Mouse (Mus musculus): ENCODE measurements at regions not wholly inside any gene's neighbourhood (a gene's known extent, or its start where the extent isn't known, plus 50 kb on each side); places are given as distances from the start of the nearest gene placed in this dataset.
A peak's percentile ranks its signal among the peaks of the same experiment; 100 is the strongest.

DNA sequence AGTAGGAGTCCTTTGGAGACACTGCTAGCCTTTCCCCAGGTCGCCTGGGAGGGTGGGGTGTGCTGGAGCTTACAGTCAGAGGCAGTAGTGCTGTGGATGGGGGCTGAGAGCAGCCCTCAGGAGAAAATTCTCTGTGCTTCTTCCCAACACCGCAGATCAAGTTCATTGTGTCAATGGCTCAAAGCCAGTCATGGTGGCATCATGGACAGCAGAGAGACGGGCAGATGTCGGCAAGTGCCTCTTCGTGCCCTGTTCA, 262.9 kb upstream of the Dynlrb2 start:
- H3K36me3 ChIP-seq (ENCODE audit: control insufficient read depth, insufficient read depth, low read length), result no peaks in the 10 kb centered on the region
- no peak overlapping the region for H3K27ac ChIP-seq (replicated peaks; ENCODE audit: low read depth, low read length)
- no peaks in the 10 kb centered on the region for H3K27me3 ChIP-seq (ENCODE audit: control insufficient read depth, insufficient read depth, low read length)
- DNase-seq, result no peak
- 91% methylated on average over 5 of the region's 5 CpGs for WGBS
- H3K4me3 ChIP-seq (replicated peaks; ENCODE audit: low read depth, low read length), result no peak overlapping the region
- H3K4me1 ChIP-seq (ENCODE audit: control insufficient read depth, insufficient read depth, low read length), result peaks cover 4% of the 10 kb centered on the region; the same call in 1 of the 2 replicates
- no peak overlapping the region for H3K9ac ChIP-seq (replicated peaks; ENCODE audit: low read length)
- ATAC-seq (ENCODE audit: low FRiP score, low TSS enrichment), result no peak
- no peaks in the 10 kb centered on the region for H3K9me3 ChIP-seq (ENCODE audit: control insufficient read depth, low read length)
- no peak overlapping the region for H3K4me2 ChIP-seq (ENCODE audit: low read length)

DNA sequence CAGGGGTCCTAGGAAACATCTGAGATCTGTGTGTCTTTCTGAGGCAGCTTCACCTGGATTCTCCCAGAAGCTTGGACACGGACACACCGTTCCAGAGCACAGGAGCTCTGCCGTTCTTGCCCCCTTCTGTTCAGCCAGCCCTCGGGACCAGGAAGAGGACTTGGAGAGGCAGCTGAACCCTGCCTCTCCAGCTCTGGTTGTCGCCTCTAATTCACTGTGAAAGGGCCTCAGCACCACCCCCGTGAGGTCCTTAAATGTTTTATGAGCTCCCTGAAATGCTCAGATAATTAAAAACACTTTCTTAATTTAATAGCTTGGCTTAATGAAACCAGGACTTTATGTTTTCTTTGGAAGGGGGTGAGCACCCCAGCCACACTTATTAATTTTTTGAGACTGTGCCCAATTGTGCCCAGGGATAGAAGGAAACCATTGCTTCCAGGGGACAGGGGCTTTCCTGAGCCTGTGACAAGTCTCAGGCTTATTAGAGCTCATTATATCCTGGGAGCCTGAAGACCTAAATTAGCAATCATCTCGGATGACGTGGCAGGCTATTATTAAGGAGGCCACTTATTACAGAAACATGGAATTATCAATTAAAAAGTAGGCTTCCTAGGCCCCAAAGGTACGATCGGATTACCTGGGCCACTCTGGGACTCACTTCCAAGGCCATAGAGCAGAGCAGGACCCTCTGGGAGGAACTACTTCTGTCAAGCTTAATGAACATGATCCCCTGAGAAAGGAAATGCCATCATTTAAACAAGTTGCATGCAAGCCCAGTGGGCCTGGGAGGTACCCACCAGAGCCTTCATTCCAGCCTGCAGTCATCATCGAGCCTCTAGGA, 263.4 kb upstream of the Dynlrb2 start:
- DNase-seq (peak; percentile 20), ATAC-seq (ENCODE audit: low FRiP score, low TSS enrichment) (no peak)
- H3K9me3 ChIP-seq (ENCODE audit: control insufficient read depth, low read length), result no peaks in the 10 kb centered on the region
- no peak overlapping the region for H3K4me3 ChIP-seq (replicated peaks; ENCODE audit: low read depth, low read length)
- H3K27ac ChIP-seq (replicated peaks; ENCODE audit: low read depth, low read length), result no peak overlapping the region
- H3K4me1 ChIP-seq (ENCODE audit: control insufficient read depth, insufficient read depth, low read length), result peaks cover 4% of the 10 kb centered on the region; the same call in 1 of the 2 replicates
- WGBS, result 51% methylated on average over 11 of the region's 11 CpGs
- no peaks in the 10 kb centered on the region for H3K27me3 ChIP-seq (ENCODE audit: control insufficient read depth, insufficient read depth, low read length)
- H3K4me2 ChIP-seq (ENCODE audit: low read length), result no peak overlapping the region
- no peaks in the 10 kb centered on the region for H3K36me3 ChIP-seq (ENCODE audit: control insufficient read depth, insufficient read depth, low read length)
- H3K9ac ChIP-seq (replicated peaks; ENCODE audit: low read length), result no peak overlapping the region

DNA sequence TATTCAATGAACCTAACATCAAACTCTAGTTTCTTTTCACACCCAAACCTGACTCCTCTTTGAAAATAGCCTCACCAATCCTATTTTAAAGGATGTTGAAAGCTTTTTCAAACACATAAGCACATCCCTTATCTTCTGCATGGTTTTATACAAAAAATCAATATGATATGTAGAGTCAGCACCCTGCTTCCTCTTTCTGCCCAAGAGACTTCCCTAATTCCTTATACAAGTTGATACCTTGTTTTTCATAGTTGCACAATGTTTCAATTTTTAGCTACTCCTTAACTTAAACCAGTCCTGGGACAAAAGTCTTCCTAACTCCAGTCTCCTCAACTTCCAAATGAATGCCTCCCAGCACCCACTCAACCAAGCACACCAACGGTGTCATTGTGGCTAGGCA, 266.1 kb upstream of the Dynlrb2 start:
- DNase-seq (no peak), ATAC-seq (ENCODE audit: low FRiP score, low TSS enrichment) (no peak)
- peaks cover 4% of the 10 kb centered on the region; the same call in 1 of the 2 replicates for H3K4me1 ChIP-seq (ENCODE audit: control insufficient read depth, insufficient read depth, low read length)
- H3K36me3 ChIP-seq (ENCODE audit: control insufficient read depth, insufficient read depth, low read length), result no peaks in the 10 kb centered on the region
- no peak overlapping the region for H3K4me2 ChIP-seq (ENCODE audit: low read length)
- no peak overlapping the region for H3K4me3 ChIP-seq (replicated peaks; ENCODE audit: low read depth, low read length)
- peaks cover 9% of the 10 kb centered on the region; the same call in 1 of the 2 replicates for H3K27me3 ChIP-seq (ENCODE audit: control insufficient read depth, insufficient read depth, low read length)
- no peak overlapping the region for H3K9ac ChIP-seq (replicated peaks; ENCODE audit: low read length)
- no peaks in the 10 kb centered on the region for H3K9me3 ChIP-seq (ENCODE audit: control insufficient read depth, low read length)
- H3K27ac ChIP-seq (replicated peaks; ENCODE audit: low read depth, low read length), result no peak overlapping the region
- WGBS, result 90% methylated on average over 1 of the region's 1 CpGs

DNA sequence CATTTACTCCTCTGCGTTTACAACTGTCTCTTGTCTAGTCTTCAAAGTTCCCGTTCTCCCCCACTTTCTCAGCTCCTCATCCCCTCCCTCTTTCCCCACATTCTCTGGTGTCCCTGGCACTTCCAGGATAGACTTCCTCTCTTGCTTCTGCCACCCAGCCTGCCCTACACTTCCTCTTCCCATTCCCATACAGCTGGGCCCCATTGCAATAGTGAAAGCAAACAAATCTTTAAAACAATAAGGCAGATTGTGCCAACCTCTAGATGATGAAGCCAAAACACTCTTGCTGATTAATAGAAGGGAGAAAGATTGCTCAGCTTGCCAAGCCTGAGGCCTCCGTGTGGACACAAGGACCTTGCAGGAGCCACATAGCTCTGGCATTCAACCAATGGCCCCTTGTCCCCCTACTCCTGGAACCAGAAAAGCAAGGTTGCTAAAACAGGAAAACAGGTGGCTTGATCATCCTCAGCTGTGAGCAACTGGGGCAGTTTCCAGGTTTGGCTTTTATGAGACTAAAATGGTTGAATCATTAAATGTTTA, 267.1 kb upstream of the Dynlrb2 start:
- Histone ChIP-seq H3K4me1 (ENCODE audit: control insufficient read depth, insufficient read depth, low read length) (no peaks in the 10 kb centered on the region; the same call in 1 of the 2 replicates), H3K36me3 (ENCODE audit: control insufficient read depth, insufficient read depth, low read length) (no peaks in the 10 kb centered on the region), H3K4me3 (replicated peaks; ENCODE audit: low read depth, low read length) (no peak overlapping the region), H3K4me2 (ENCODE audit: low read length) (no peak overlapping the region), H3K9me3 (ENCODE audit: control insufficient read depth, low read length) (no peaks in the 10 kb centered on the region), H3K27me3 (ENCODE audit: control insufficient read depth, insufficient read depth, low read length) (peaks cover 9% of the 10 kb centered on the region; the same call in 1 of the 2 replicates), H3K27ac (replicated peaks; ENCODE audit: low read depth, low read length) (no peak overlapping the region), H3K9ac (replicated peaks; ENCODE audit: low read length) (no peak overlapping the region)
- 88% methylated on average over 3 of the region's 3 CpGs for WGBS
- ATAC-seq (ENCODE audit: low FRiP score, low TSS enrichment) (no peak), DNase-seq (no peak)

DNA sequence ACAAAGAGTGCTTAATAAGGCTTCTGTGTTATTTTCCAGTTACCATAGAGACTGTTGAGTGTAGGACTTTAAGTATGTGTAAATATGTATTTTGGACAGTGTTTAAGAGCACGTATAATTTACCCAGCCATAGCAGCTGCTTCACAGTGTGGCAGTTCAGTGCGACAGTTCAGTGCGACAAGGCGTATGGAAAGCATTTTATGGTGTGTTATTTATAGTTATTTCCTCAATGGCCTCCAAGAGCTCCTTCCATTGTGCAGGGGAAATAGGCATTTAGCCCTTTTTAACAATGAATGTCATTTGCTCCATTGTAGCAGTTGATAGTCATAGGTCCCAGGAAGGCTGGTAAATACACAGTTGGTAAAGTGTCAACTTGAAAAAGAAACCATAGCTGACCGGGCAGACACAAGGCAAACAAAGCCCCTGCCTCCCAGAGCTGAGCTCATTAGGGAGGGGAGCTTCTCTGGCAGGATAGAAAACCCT, 275.1 kb upstream of the Dynlrb2 start:
- H3K36me3 ChIP-seq (ENCODE audit: control insufficient read depth, insufficient read depth, low read length), result no peaks in the 10 kb centered on the region
- peak; percentile 58 for DNase-seq
- no peak overlapping the region for H3K9ac ChIP-seq (replicated peaks; ENCODE audit: low read length)
- no peak overlapping the region for H3K27ac ChIP-seq (replicated peaks; ENCODE audit: low read depth, low read length)
- H3K27me3 ChIP-seq (ENCODE audit: control insufficient read depth, insufficient read depth, low read length), result peaks cover 3% of the 10 kb centered on the region; the same call in 1 of the 2 replicates
- no peak overlapping the region for H3K4me2 ChIP-seq (ENCODE audit: low read length)
- 10% methylated on average over 5 of the region's 5 CpGs for WGBS
- no peaks in the 10 kb centered on the region for H3K9me3 ChIP-seq (ENCODE audit: control insufficient read depth, low read length)
- H3K4me1 ChIP-seq (ENCODE audit: control insufficient read depth, insufficient read depth, low read length), result 0 out of 2 replicates have a peak, but pooled peaks cover 5% of the 10 kb centered on the region
- no peak overlapping the region for H3K4me3 ChIP-seq (replicated peaks; ENCODE audit: low read depth, low read length)
- peak; percentile 40; the same call in 1 of the 2 replicates for ATAC-seq (ENCODE audit: low FRiP score, low TSS enrichment)

DNA sequence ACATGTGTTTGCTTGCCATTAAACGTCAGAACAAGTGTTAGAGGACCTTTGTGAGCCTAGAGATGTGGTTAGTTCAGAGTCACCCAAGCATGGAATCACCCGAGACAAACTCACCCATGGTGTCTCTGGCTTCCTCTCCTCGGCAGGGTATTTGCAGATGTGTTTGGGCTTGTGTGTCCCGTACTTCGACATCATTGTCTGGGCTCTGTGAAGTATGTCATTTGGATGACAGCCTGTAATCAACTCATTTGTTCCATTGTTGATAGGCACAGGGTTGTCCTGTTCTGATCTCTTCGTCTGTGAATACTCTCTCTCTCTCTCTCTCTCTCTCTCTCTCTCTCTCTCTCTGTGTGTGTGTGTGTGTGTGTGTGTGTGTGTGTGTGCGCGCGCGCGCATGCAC, 277.8 kb upstream of the Dynlrb2 start:
- Histone ChIP-seq H3K4me2 (ENCODE audit: low read length) (no peak overlapping the region), H3K4me3 (replicated peaks; ENCODE audit: low read depth, low read length) (no peak overlapping the region), H3K9me3 (ENCODE audit: control insufficient read depth, low read length) (no peaks in the 10 kb centered on the region), H3K36me3 (ENCODE audit: control insufficient read depth, insufficient read depth, low read length) (no peaks in the 10 kb centered on the region), H3K27me3 (ENCODE audit: control insufficient read depth, insufficient read depth, low read length) (no peaks in the 10 kb centered on the region), H3K4me1 (ENCODE audit: control insufficient read depth, insufficient read depth, low read length) (0 out of 2 replicates have a peak, but pooled peaks cover 5% of the 10 kb centered on the region), H3K9ac (replicated peaks; ENCODE audit: low read length) (no peak overlapping the region), H3K27ac (replicated peaks; ENCODE audit: low read depth, low read length) (no peak overlapping the region)
- 71% methylated on average over 11 of the region's 11 CpGs for WGBS
- DNase-seq, result no peak
- no peak for ATAC-seq (ENCODE audit: low FRiP score, low TSS enrichment)

DNA sequence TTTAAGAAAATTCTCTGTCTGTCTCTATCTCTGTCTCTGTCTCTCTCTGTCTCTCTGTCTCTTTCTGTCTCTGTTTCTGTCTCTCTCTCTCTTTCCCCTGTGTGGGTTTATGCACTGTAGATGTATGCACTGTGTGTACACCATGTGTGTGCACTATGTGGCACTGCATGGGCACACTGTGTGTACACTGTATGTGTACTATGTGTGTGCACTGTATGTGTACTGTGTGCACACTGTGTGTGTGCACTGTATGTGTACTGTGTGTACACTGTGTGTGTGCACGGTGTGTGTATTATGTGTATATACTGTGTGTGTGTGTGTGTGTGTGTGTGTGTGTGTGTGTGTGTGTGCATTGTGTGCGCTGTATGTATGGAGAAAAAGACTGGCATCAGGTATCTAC, 281.5 kb upstream of the Dynlrb2 start:
- Histone ChIP-seq H3K36me3 (ENCODE audit: control insufficient read depth, insufficient read depth, low read length) (no peaks in the 10 kb centered on the region), H3K4me1 (ENCODE audit: control insufficient read depth, insufficient read depth, low read length) (no peaks in the 10 kb centered on the region), H3K4me3 (replicated peaks; ENCODE audit: low read depth, low read length) (no peak overlapping the region), H3K27me3 (ENCODE audit: control insufficient read depth, insufficient read depth, low read length) (no peaks in the 10 kb centered on the region), H3K27ac (replicated peaks; ENCODE audit: low read depth, low read length) (no peak overlapping the region), H3K9ac (replicated peaks; ENCODE audit: low read length) (no peak overlapping the region), H3K9me3 (ENCODE audit: control insufficient read depth, low read length) (no peaks in the 10 kb centered on the region), H3K4me2 (ENCODE audit: low read length) (no peak overlapping the region)
- no peak for DNase-seq
- ATAC-seq (ENCODE audit: low FRiP score, low TSS enrichment), result no peak
- 100% methylated on average over 2 of the region's 2 CpGs for WGBS

DNA sequence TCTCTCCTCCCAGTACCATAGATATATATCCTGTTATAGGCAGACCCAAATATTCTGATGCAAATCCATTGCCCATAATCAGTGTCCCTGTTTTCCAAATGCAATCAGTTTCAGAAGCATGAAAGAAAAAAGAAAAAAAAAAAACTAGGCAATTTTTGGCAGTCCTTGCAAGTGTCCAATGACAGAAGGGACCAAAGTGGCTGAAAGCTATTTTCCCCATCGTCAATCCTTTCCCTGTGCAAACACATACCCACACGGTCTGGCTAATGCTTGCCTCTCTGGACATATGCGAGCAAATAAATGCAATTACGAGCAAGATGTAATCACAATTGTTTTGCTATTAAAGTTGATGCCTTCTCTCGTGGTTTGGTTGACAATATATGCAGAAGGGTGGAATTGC, 288.9 kb upstream of the Dynlrb2 start:
- no peak for ATAC-seq (ENCODE audit: low FRiP score, low TSS enrichment)
- peaks cover 4% of the 10 kb centered on the region; the same call in 1 of the 2 replicates for H3K27me3 ChIP-seq (ENCODE audit: control insufficient read depth, insufficient read depth, low read length)
- H3K9ac ChIP-seq (replicated peaks; ENCODE audit: low read length), result no peak overlapping the region
- DNase-seq, result no peak
- no peak overlapping the region for H3K4me2 ChIP-seq (ENCODE audit: low read length)
- no peaks in the 10 kb centered on the region for H3K36me3 ChIP-seq (ENCODE audit: control insufficient read depth, insufficient read depth, low read length)
- peaks cover 6% of the 10 kb centered on the region; the same call in 1 of the 2 replicates for H3K9me3 ChIP-seq (ENCODE audit: control insufficient read depth, low read length)
- H3K27ac ChIP-seq (replicated peaks; ENCODE audit: low read depth, low read length), result no peak overlapping the region
- H3K4me3 ChIP-seq (replicated peaks; ENCODE audit: low read depth, low read length), result no peak overlapping the region
- WGBS, result 80% methylated on average over 5 of the region's 5 CpGs
- H3K4me1 ChIP-seq (ENCODE audit: control insufficient read depth, insufficient read depth, low read length), result no peaks in the 10 kb centered on the region

Measured in midbrain, embryonic 14.5 days (tissue).